Mouse (Mus musculus): ENCODE results near the gene Rnaseh2c. TPM values are rescaled to one million over a fixed set of nuclear protein-coding genes. Genes with fewer than 3 reads are reported as not detected.

Gene Rnaseh2c
- total and polyA plus RNA-seq, 2 experiments: 51.4 to 56.3 TPM

DNA sequence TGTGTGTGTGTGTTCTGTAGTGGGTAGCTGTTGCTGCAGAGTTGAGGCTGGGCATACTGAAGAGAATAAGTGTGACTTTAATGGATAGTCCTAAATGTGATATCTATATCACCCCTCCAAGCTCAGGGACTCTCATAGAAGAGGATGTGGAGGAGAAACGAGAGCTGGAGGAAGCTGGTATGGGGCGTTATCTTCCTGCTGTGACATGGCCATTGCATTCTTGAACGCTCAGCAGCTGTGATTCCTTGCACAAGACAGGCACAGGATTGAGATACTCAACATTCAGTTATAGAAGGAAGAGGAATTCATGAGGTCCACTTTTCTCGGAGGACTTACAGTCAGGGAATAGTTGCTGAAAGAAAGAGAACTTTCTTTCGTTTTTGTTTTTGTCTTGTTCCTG, 20.2 kb downstream of the Rnaseh2c start:
- no peaks in the 10 kb centered on the region for H3K79me2 ChIP-seq (ENCODE audit: control insufficient read depth, insufficient read depth, low read length)
- WGBS: 74% methylated on average over 5 of the region's 5 CpGs
- H3K4me1 ChIP-seq (ENCODE audit: control insufficient read depth, insufficient read depth, low read length): no peaks in the 10 kb centered on the region
- no peak overlapping the region for H3K4me3 ChIP-seq (ENCODE audit: insufficient read depth, low read depth, low read length)
- TF ChIP-seq CTCF (IDR thresholded peaks at IDR 0.05; ENCODE audit: low read depth, low read length) (no peak), POLR2A (IDR thresholded peaks at IDR 0.05; ENCODE audit: extremely low read depth, insufficient read depth, low read length) (no peak)
- DNase-seq (ENCODE audit: extremely low read depth, low read depth, low spot score): no peak
- no peaks in the 10 kb centered on the region for H3K36me3 ChIP-seq (ENCODE audit: control insufficient read depth, insufficient read depth, low read length)
- no peak overlapping the region for H3K27ac ChIP-seq (replicated peaks; ENCODE audit: insufficient read depth, low read depth, low read length)
- no peaks in the 10 kb centered on the region for H3K27me3 ChIP-seq (ENCODE audit: control insufficient read depth, insufficient read depth, low read length)
- no peak overlapping the region for H3K9ac ChIP-seq (ENCODE audit: low read depth, low read length)

DNA sequence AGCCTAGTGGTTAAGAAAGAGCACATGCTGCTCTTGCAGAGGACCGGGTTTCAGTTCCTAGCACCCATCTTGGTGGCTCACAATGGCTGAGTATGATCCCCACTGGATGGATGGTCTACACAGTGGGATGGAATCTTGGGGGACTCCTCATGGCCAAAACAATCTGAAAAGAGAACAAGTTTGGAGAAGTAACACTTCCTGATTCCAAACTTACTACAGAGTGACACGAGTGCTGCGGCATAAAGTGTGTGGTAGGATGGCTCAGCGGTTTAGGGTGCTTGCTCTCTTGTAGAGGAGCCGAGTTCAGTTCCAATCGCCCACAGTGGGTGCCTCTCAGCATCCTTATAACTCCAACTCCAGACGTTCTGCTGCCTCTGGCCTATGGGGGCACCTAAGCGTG, 23.6 kb downstream of the Rnaseh2c start:
- Histone ChIP-seq H3K79me2 (ENCODE audit: control insufficient read depth, insufficient read depth, low read length) (no peaks in the 10 kb centered on the region), H3K4me1 (ENCODE audit: control insufficient read depth, insufficient read depth, low read length) (no peaks in the 10 kb centered on the region), H3K27me3 (ENCODE audit: control insufficient read depth, insufficient read depth, low read length) (no peaks in the 10 kb centered on the region), H3K36me3 (ENCODE audit: control insufficient read depth, insufficient read depth, low read length) (no peaks in the 10 kb centered on the region), H3K27ac (replicated peaks; ENCODE audit: insufficient read depth, low read depth, low read length) (no peak overlapping the region), H3K4me3 (ENCODE audit: insufficient read depth, low read depth, low read length) (no peak overlapping the region), H3K9ac (ENCODE audit: low read depth, low read length) (no peak overlapping the region)
- no peak for DNase-seq (ENCODE audit: extremely low read depth, low read depth, low spot score)
- 84% methylated on average over 8 of the region's 8 CpGs for WGBS
- TF ChIP-seq POLR2A (IDR thresholded peaks at IDR 0.05; ENCODE audit: extremely low read depth, insufficient read depth, low read length) (no peak), CTCF (IDR thresholded peaks at IDR 0.05; ENCODE audit: low read depth, low read length) (no peak)

- no peak overlapping the region for H3K27ac ChIP-seq (replicated peaks; ENCODE audit: insufficient read depth, low read depth, low read length)
- no peak overlapping the region for H3K9ac ChIP-seq (ENCODE audit: low read depth, low read length)
- no peak overlapping the region for H3K4me3 ChIP-seq (ENCODE audit: insufficient read depth, low read depth, low read length)
- no peak for TF ChIP-seq CTCF (IDR thresholded peaks at IDR 0.05; ENCODE audit: low read depth, low read length)
- TF ChIP-seq POLR2A (IDR thresholded peaks at IDR 0.05; ENCODE audit: extremely low read depth, insufficient read depth, low read length): no peak
- H3K36me3 ChIP-seq (ENCODE audit: control insufficient read depth, insufficient read depth, low read length): no peaks in the 10 kb centered on the region
- H3K4me1 ChIP-seq (ENCODE audit: control insufficient read depth, insufficient read depth, low read length): no peaks in the 10 kb centered on the region
- no peaks in the 10 kb centered on the region for H3K27me3 ChIP-seq (ENCODE audit: control insufficient read depth, insufficient read depth, low read length)
- H3K79me2 ChIP-seq (ENCODE audit: control insufficient read depth, insufficient read depth, low read length): no peaks in the 10 kb centered on the region
- no peak for DNase-seq (ENCODE audit: extremely low read depth, low read depth, low spot score)
Measured at GRCm38 (mm10) chr19:5629907-5630306, 28.2 kb downstream of the Rnaseh2c start.

DNA sequence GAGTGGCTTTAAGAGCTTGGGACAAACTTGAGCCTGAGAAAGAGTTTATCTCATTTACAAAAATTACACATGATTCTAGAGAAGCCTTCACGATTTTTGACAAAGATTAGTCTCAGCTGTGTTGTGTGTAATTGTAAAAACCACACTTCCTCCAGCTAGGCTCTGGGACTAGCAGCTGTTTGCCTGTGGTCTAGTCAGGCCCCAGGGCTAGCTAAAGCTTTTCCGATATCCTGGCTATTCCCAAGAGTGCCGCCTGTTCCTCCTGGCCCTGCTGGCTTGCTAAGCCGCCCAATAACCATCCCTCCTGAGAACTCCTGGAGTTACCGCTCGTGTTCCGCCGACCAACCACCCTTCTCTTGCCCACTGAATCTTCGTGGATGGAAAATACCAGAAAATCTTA, 30.4 kb downstream of the Rnaseh2c start:
- H3K4me1 ChIP-seq (ENCODE audit: control insufficient read depth, insufficient read depth, low read length): peaks cover 7% of the 10 kb centered on the region; the same call in 1 of the 2 replicates
- 91% methylated on average over 9 of the region's 9 CpGs for WGBS
- no peak for DNase-seq (ENCODE audit: extremely low read depth, low read depth, low spot score)
- no peaks in the 10 kb centered on the region for H3K27me3 ChIP-seq (ENCODE audit: control insufficient read depth, insufficient read depth, low read length)
- no peaks in the 10 kb centered on the region for H3K36me3 ChIP-seq (ENCODE audit: control insufficient read depth, insufficient read depth, low read length)
- no peak overlapping the region for H3K4me3 ChIP-seq (ENCODE audit: insufficient read depth, low read depth, low read length)
- no peak overlapping the region for H3K27ac ChIP-seq (replicated peaks; ENCODE audit: insufficient read depth, low read depth, low read length)
- H3K79me2 ChIP-seq (ENCODE audit: control insufficient read depth, insufficient read depth, low read length): no peaks in the 10 kb centered on the region
- TF ChIP-seq POLR2A (IDR thresholded peaks at IDR 0.05; ENCODE audit: extremely low read depth, insufficient read depth, low read length) (no peak), CTCF (IDR thresholded peaks at IDR 0.05; ENCODE audit: low read depth, low read length) (no peak)
- H3K9ac ChIP-seq (ENCODE audit: low read depth, low read length): no peak overlapping the region

DNA sequence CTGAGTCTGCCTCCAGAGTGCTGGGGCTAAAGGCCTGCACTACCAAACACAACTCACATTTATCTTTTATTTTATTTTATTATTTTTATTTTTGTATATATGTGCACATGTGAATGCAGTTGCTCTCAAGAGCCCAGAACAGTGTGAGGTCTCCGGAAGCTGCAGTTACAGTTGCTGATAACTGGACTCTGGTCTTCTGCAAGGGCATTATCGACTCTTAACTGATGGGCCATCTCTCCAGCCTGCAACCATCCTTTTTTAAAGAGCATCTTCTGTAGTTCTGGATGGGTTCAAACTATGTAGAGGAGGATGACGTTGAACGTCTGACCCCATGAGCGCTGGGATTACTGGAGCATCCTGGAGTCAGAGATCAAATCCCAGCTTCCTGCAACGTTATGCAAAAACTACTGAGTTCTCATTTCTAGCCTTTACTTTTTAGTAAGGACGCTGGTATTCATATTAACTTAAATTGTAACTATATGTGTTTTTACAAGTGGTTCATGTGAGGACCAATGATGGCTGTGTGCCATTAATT, 34.4 kb downstream of the Rnaseh2c start:
- peaks cover 17% of the 10 kb centered on the region for H3K36me3 ChIP-seq (ENCODE audit: control insufficient read depth, insufficient read depth, low read length)
- peaks cover 7% of the 10 kb centered on the region; the same call in 1 of the 2 replicates for H3K79me2 ChIP-seq (ENCODE audit: control insufficient read depth, insufficient read depth, low read length)
- no peak for DNase-seq (ENCODE audit: extremely low read depth, low read depth, low spot score)
- no peak overlapping the region for H3K9ac ChIP-seq (ENCODE audit: low read depth, low read length)
- TF ChIP-seq CTCF (IDR thresholded peaks at IDR 0.05; ENCODE audit: low read depth, low read length): no peak
- TF ChIP-seq POLR2A (IDR thresholded peaks at IDR 0.05; ENCODE audit: extremely low read depth, insufficient read depth, low read length): no peak
- no peaks in the 10 kb centered on the region for H3K27me3 ChIP-seq (ENCODE audit: control insufficient read depth, insufficient read depth, low read length)
- no peak overlapping the region for H3K27ac ChIP-seq (replicated peaks; ENCODE audit: insufficient read depth, low read depth, low read length)
- 64% methylated on average over 7 of the region's 7 CpGs for WGBS
- no peak overlapping the region for H3K4me3 ChIP-seq (ENCODE audit: insufficient read depth, low read depth, low read length)
- peaks cover 19% of the 10 kb centered on the region for H3K4me1 ChIP-seq (ENCODE audit: control insufficient read depth, insufficient read depth, low read length)

DNA sequence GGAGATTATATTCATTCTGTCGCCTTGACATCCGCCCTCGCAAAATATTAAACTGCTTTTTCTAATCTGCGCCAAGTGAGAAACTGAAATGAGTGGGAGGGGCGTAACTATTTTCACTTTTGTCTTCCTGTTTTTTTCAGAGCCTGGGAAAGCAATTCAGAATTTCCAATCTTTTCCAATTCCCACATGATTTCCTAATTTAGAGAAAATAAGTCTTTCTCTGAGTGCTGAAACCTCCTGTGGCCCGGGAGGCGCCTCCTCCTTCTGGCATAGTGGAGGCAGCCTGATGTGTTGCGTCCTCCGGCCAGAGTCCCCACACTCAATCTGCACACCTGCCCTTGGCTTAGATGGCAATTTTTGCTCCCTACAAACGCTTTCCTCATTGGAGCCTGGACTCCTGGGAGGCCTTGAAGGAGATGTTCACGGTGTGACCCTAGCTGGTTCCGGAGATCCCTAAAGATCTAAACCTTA, 34.9 kb downstream of the Rnaseh2c start:
- DNase-seq (ENCODE audit: extremely low read depth, low read depth, low spot score): peak; percentile 68
- WGBS: 23% methylated on average over 12 of the region's 12 CpGs
- Histone ChIP-seq H3K4me3 (ENCODE audit: insufficient read depth, low read depth, low read length) (peak overlapping the region; percentile 96), H3K36me3 (ENCODE audit: control insufficient read depth, insufficient read depth, low read length) (peaks cover 20% of the 10 kb centered on the region), H3K79me2 (ENCODE audit: control insufficient read depth, insufficient read depth, low read length) (peaks cover 7% of the 10 kb centered on the region; the same call in 1 of the 2 replicates), H3K9ac (ENCODE audit: low read depth, low read length) (peak overlapping the region; percentile 99), H3K27me3 (ENCODE audit: control insufficient read depth, insufficient read depth, low read length) (no peaks in the 10 kb centered on the region), H3K27ac (replicated peaks; ENCODE audit: insufficient read depth, low read depth, low read length) (peak overlapping the region; percentile 96), H3K4me1 (ENCODE audit: control insufficient read depth, insufficient read depth, low read length) (peaks cover 19% of the 10 kb centered on the region)
- no peak for TF ChIP-seq POLR2A (IDR thresholded peaks at IDR 0.05; ENCODE audit: extremely low read depth, insufficient read depth, low read length)
- no peak for TF ChIP-seq CTCF (IDR thresholded peaks at IDR 0.05; ENCODE audit: low read depth, low read length)

Data from liver, adult 2 months (tissue).